Mouse (Mus musculus): ENCODE data around the gene Wipi1.

The Wipi1 gene

GRCm38 (mm10) chr11:109544432-109544831, 67.3 kb downstream of the Wipi1 start:
- no peak for DNase-seq (ENCODE audit: low read depth in 1 of 2, low spot score in 2 of 2)

- DNase-seq (ENCODE audit: low read depth in 1 of 2, low spot score in 2 of 2): no peak
Observed at GRCm38 (mm10) chr11:109543466-109543865, 68.3 kb downstream of the Wipi1 start.

DNA sequence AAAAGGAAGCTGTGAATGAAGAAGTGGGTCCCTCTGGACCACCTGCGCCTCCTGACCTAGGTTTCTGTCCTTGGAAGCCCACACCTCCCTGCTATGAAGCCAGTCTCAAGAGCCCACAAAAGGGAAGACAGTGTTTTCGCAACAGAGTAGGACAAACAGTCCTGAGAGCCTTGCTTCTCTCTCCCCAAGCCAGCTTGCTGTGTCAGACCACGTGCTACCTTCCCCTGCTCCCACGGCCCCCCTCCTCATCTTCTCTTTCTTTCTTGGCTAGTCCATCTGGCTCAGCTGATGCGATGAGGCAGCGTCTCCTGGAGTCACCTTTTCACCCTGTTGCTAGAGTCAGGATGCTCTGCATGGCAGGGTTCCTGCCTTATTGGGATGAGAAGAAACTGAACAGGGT, 72.5 kb downstream of the Wipi1 start:
- no peak for DNase-seq (ENCODE audit: low read depth in 1 of 2, low spot score in 2 of 2)

DNA sequence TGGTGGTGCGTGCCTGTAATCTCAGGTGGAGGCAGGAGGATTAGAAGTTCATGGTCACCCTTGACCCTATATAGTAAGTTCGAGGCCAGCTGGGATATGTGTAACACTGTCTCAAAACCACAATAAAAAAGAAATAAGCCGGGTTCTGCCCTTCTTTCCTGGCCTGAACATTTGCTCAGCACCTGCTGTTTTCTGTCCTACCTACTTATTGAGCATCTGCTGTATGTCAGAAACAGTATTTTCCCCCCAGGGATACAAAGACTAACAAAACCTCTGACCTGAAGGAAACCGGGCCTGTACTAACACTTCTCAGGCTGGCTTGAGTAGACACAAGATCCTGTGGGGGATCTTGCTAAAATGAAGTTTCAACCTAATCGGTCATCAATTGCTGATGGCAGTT, 74.8 kb downstream of the Wipi1 start:
- no peak for DNase-seq (ENCODE audit: low read depth in 1 of 2, low spot score in 2 of 2)

DNA sequence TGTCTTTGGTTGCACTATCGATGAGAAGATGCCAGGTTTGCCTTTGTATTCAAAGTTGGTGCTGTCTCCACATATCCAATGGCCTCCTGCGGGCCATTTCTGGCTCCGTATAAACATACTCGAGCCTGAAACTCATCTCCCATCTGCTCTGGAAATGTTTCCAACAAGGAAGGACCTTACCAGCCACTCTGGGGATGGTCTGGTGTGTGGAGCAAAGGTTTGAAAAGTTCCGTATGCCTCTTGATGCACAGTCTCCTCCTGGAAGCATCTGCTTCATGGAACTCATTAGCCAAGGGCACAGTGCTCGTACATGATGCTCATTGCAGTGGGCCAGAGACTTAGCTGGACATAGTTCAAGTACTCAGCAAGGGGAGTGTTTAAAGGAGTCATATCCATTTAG, 75.8 kb downstream of the Wipi1 start:
- no peak for DNase-seq (ENCODE audit: low read depth in 1 of 2, low spot score in 2 of 2)

DNA sequence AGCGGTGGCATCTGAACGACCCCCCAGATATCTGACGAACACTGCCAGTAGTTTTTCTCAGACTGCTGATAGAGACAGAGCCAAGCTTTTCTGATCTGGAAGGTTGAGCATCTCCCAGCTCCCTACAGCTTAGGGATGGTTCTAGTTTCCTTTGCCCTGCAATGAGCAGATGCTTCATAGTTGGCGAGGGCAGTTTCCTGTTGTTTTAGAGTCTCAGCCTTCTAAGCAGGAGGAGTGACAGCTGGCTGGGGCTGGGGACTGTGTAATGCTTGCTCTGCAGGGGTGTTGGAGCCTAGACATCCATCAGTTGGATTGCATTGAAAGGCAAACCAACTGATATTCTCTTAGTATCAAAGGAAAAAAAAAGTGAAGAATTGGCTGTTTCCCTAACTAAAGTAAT, 81.7 kb downstream of the Wipi1 start:
- no peak for DNase-seq (ENCODE audit: low read depth in 1 of 2, low spot score in 2 of 2)

DNA sequence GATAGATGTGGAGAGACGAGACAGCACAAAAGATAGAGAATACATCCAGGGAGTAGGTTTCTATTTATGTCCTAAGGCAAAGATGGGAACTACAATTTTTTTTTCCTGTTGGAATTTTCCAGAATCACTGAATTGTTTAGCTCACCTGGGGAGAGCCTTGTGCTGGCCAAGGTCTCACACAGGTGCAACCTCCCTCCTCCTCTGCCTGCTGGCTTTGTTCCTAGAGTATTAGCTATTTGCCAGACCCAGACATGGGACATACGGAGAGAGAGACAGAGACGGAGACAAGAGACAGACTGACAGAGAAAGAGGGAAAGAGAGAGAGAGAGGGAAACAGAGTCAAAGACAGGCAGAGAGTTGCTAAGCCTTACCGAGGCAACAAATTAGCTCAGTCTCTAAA, 86.2 kb downstream of the Wipi1 start:
- no peak for DNase-seq (ENCODE audit: low read depth in 1 of 2, low spot score in 2 of 2)

- no peak for DNase-seq (ENCODE audit: low read depth in 1 of 2, low spot score in 2 of 2)
Observed at GRCm38 (mm10) chr11:109524869-109525268, 86.9 kb downstream of the Wipi1 start.
